ENCODE assay signal across 7 mouse cellular contexts in genomic region chr11:86436843-86437242, GRCm38 (mm10). TPM values are rescaled to one million over a fixed set of nuclear protein-coding genes. Genes with fewer than 3 reads are reported as not detected.
DNase-seq lines count a peak whose midpoint lies in the region; ATAC-seq and TF ChIP-seq lines count a peak whose summit lies in the region.

No protein-coding gene starts in this region.

- H3K4me2 ChIP-seq in forebrain, embryonic 16.5 days (ENCODE audit: low read length): no peak overlapping the region
- H3K4me2 ChIP-seq in lung, embryonic 16.5 days (ENCODE audit: low read depth, low read length): no peak overlapping the region

- H3K9me3 ChIP-seq in ES-Bruce4 (replicated peaks; ENCODE audit: control insufficient read depth, insufficient read depth, low read length, poor library complexity, severe bottlenecking): no peaks in the 10 kb centered on the region
- no peaks in the 10 kb centered on the region for H3K9me3 ChIP-seq in forebrain, embryonic 16.5 days (ENCODE audit: control insufficient read depth, low read length)
- H3K9me3 ChIP-seq in lung, embryonic 16.5 days (ENCODE audit: control insufficient read depth, low read length): no peaks in the 10 kb centered on the region

- peak; percentile 66; the same call in 1 of the 2 replicates for ATAC-seq in forebrain, embryonic 16.5 days
- ATAC-seq in lung, embryonic 16.5 days (ENCODE audit: low read depth): peak; percentile 62; the same call in 1 of the 2 replicates

- TF ChIP-seq CTCF in ES-Bruce4 (IDR thresholded peaks at IDR 0.05; ENCODE audit: low read depth, low read length): peak; percentile 69

- 19% methylated on average over 5 of the region's 5 CpGs for WGBS in forebrain, embryonic 16.5 days
- WGBS in lung, embryonic 16.5 days: 16% methylated on average over 5 of the region's 5 CpGs

- TF ChIP-seq POLR2A in ES-Bruce4 (IDR thresholded peaks at IDR 0.05; ENCODE audit: insufficient read depth, low read length): no peak

- no peaks in the 10 kb centered on the region for H3K4me1 ChIP-seq in ES-Bruce4 (ENCODE audit: control insufficient read depth, insufficient read depth, low read length)
- peaks cover 15% of the 10 kb centered on the region for H3K4me1 ChIP-seq in forebrain, embryonic 16.5 days (replicated peaks; ENCODE audit: control insufficient read depth, insufficient read depth, low read length)
- H3K4me1 ChIP-seq in lung, embryonic 16.5 days (replicated peaks; ENCODE audit: control insufficient read depth, insufficient read depth, low read length): peaks cover 2% of the 10 kb centered on the region; the same call in 1 of the 2 replicates

- H3K4me3 ChIP-seq in ES-Bruce4 (ENCODE audit: low read depth, low read length): no peak overlapping the region
- no peak overlapping the region for H3K4me3 ChIP-seq in forebrain, embryonic 16.5 days (replicated peaks; ENCODE audit: low read length)
- no peak overlapping the region for H3K4me3 ChIP-seq in lung, embryonic 16.5 days (ENCODE audit: low read length)

- no peaks in the 10 kb centered on the region for H3K27me3 ChIP-seq in ES-Bruce4 (ENCODE audit: control insufficient read depth, insufficient read depth, low read length, poor library complexity, severe bottlenecking)
- no peaks in the 10 kb centered on the region for H3K27me3 ChIP-seq in forebrain, embryonic 16.5 days (replicated peaks; ENCODE audit: control insufficient read depth, insufficient read depth, low read length)
- H3K27me3 ChIP-seq in lung, embryonic 16.5 days (ENCODE audit: control insufficient read depth, insufficient read depth, low read depth, low read length): no peaks in the 10 kb centered on the region; the same call in 1 of the 2 replicates

- no peak for TF ChIP-seq EP300 in ES-Bruce4 (IDR thresholded peaks at IDR 0.05; ENCODE audit: insufficient read depth, low read depth, low read length)

- H3K27ac ChIP-seq in ES-Bruce4 (ENCODE audit: insufficient read depth, low read length): no peak overlapping the region
- no peak overlapping the region for H3K27ac ChIP-seq in forebrain, embryonic 16.5 days (ENCODE audit: low read length)
- no peak overlapping the region for H3K27ac ChIP-seq in lung, embryonic 16.5 days (ENCODE audit: low read length)

- H3K9ac ChIP-seq in ES-Bruce4 (ENCODE audit: low read depth, poor library complexity, severe bottlenecking): no peak overlapping the region
- H3K9ac ChIP-seq in forebrain, embryonic 16.5 days (replicated peaks; ENCODE audit: low read depth, low read length): no peak overlapping the region
- H3K9ac ChIP-seq in lung, embryonic 16.5 days (ENCODE audit: low read length): no peak overlapping the region

- DNase-seq in kidney, postnatal 10 days: peak; percentile 40
- no peak for DNase-seq in kidney, adult 11 months
- peak; percentile 25 for DNase-seq in T-cell, adult 2 months (ENCODE audit: low spot score)
- peak; percentile 58 for DNase-seq in thymus, postnatal 25 days

- H3K36me3 ChIP-seq in ES-Bruce4 (ENCODE audit: control insufficient read depth, insufficient read depth, low read length, poor library complexity, severe bottlenecking): no peaks in the 10 kb centered on the region
- H3K36me3 ChIP-seq in forebrain, embryonic 16.5 days (ENCODE audit: control insufficient read depth, insufficient read depth): no peaks in the 10 kb centered on the region
- no peaks in the 10 kb centered on the region for H3K36me3 ChIP-seq in lung, embryonic 16.5 days (ENCODE audit: control insufficient read depth, insufficient read depth, low read length)

RNA-seq across cellular contexts. Expression of gene Rnft1, which starts 47.6 kb away (rescaled TPM):
- polyA plus RNA-seq in ES-Bruce4 (2011; ENCODE audit: insufficient read depth, insufficient read length, low read depth, missing spikeins): 25.0 and 30.3 TPM in 2 replicates
- 21.6 and 23.4 TPM in 2 replicates for polyA plus RNA-seq in forebrain, embryonic 16.5 days (2015; fragmentation: Nextera tagmentation; extraction: Ambion mirVana)
- 55.1 and 57.0 TPM in 2 replicates for polyA plus RNA-seq in lung, embryonic 16.5 days (2015; fragmentation: Nextera tagmentation; extraction: Ambion mirVana)
